Mouse (Mus musculus) embryonic fibroblast, embryonic 13.5 days (primary cell): ENCODE results near the gene Tac1.

Source experiments
- CTCF ChIP-seq: IDR thresholded peaks from 2 replicates; pipeline ENCODE4 v1.5.1; 2011; ENCODE audit warnings: mild to moderate bottlenecking, control low read depth, low read length, moderate library complexity, borderline replicate concordance; ENCODE audit not compliant: insufficient read depth
- POLR2A ChIP-seq: IDR thresholded peaks from 2 replicates; pipeline ENCODE4 v1.6.1; 2011; ENCODE audit warnings: low read depth, mild to moderate bottlenecking, control low read depth, low read length, moderate library complexity

DNA sequence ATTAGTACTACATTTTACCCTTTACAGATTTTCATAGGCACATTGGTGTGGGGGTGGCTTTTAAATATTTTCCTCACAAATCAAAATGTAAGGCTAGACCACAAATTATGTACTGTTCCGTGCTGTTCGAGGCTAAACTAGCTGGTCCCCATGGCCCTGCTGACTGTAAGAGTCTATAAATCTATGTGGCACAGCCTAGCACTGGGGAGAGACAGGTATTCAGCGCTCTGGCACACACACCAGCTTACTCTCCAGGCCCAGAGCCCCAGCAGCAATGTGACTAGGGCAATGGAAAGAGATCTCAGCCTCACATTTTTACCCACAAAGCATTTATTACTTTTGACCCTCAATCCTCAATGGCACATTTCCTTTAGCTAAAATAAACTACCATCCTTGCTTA lies 9.9 kb downstream of the Tac1 start:
- no peak for TF ChIP-seq CTCF
- TF ChIP-seq POLR2A = no peak
